Mouse (Mus musculus) WW6 (cell line): Measurements from ENCODE around the gene Slc6a14.

Experiments
- DNase-seq: peaks from one replicate; pipeline ENCODE4 v3.0.0-alpha.2; 2013; ENCODE audit warnings: low read depth, low spot score

Gene Slc6a14

GRCm38 (mm10) chrX:21714829-21715228 lies at the start of gene Slc6a14:
Gene Slc6a14, plus strand, starts transcription at chrX:21714896.
- no peak for DNase-seq

- DNase-seq, result peak; percentile 1
Observed at GRCm38 (mm10) chrX:21670896-21671295, 43.8 kb upstream of the Slc6a14 start.

GRCm38 (mm10) chrX:21695220-21695619 lies 19.5 kb upstream of the Slc6a14 start:
- no peak for DNase-seq

GRCm38 (mm10) chrX:21695687-21696086 lies 19.0 kb upstream of the Slc6a14 start:
- DNase-seq, result no peak

GRCm38 (mm10) chrX:21701646-21702045 lies 13.1 kb upstream of the Slc6a14 start:
- DNase-seq, result no peak

GRCm38 (mm10) chrX:21704470-21704869 lies 10.2 kb upstream of the Slc6a14 start:
- DNase-seq, result no peak

GRCm38 (mm10) chrX:21715293-21715692 lies 597 bp downstream of the Slc6a14 start:
- DNase-seq, result no peak

GRCm38 (mm10) chrX:21716885-21717284 lies 2.2 kb downstream of the Slc6a14 start:
- no peak for DNase-seq

- DNase-seq, result no peak
Observed at GRCm38 (mm10) chrX:21744997-21745396, 30.3 kb downstream of the Slc6a14 start, which contains the start of gene Gm28269. Gene Gm28269, minus strand, starts transcription at chrX:21745097.
